Mouse (Mus musculus) liver, embryonic 14.5 days (tissue): Measurements from ENCODE around the gene Lsr. TPM values are rescaled to one million over a fixed set of nuclear protein-coding genes. Genes with fewer than 3 reads are reported as not detected.

Experiments
- ATAC-seq: fragments of 200-750 bp; cut with Nextera tagmentation; 2 replicates; pipeline ENCODE4 v1.8.0; 2017; ENCODE audit warnings: moderate number of reproducible peaks, mild to moderate bottlenecking, moderate library complexity; ENCODE audit not compliant: insufficient read depth
- DNase-seq, 3 experiments: peaks; one replicate each; pipeline ENCODE4 v3.0.0-alpha.2; 2012 to 2013; ENCODE audit warnings: low read depth in 3 of 3, low spot score in 3 of 3
- H3K27ac ChIP-seq: fragments of 300-500 bp; sonication (generic); 2 replicates; pipeline ENCODE4 v1.5.1; 2014; ENCODE audit warnings: moderate library complexity, mild to moderate bottlenecking, control low read depth, inconsistent platforms
- H3K27me3 ChIP-seq: fragments of 300-500 bp; sonication (generic); 2 replicates; pipeline ENCODE4 v1.6.1; 2014; ENCODE audit warnings: mild to moderate bottlenecking, low read length, moderate library complexity; ENCODE audit not compliant: control insufficient read depth, insufficient read depth
- H3K36me3 ChIP-seq: fragments of 300-500 bp; sonication (generic); replicated peaks from 2 replicates; pipeline ENCODE4 v1.6.1; 2014; ENCODE audit warnings: low read depth; ENCODE audit not compliant: control insufficient read depth, insufficient read depth
- H3K4me1 ChIP-seq, 2 experiments: fragments of 200-500 bp in 1 of 2; fragments of 300-500 bp in 1 of 2; sonication (generic) in 1 of 2; replicated peaks; 2 replicates each; pipeline ENCODE4 v1.6.1; 2012 to 2014; ENCODE audit warnings: antibody characterized with exemption in 1 of 2, inconsistent platforms in 1 of 2, low read length in 1 of 2; ENCODE audit not compliant: control insufficient read depth in 2 of 2, insufficient read depth in 2 of 2
- H3K4me2 ChIP-seq: fragments of 300-500 bp; sonication (generic); 2 replicates; pipeline ENCODE4 v1.6.1; 2014; ENCODE audit warnings: low read depth, mild to moderate bottlenecking, control low read depth, moderate library complexity
- H3K4me3 ChIP-seq, 2 experiments: fragments of 200-500 bp in 1 of 2; fragments of 300-500 bp in 1 of 2; sonication (generic) in 1 of 2; 2 replicates each; pipeline ENCODE4 v1.5.1; 2012 to 2014; ENCODE audit warnings: low read depth in 2 of 2, low read length in 2 of 2, mild to moderate bottlenecking in 2 of 2, control low read depth in 1 of 2, inconsistent platforms in 1 of 2, moderate library complexity in 1 of 2; ENCODE audit not compliant: insufficient read depth in 1 of 2
- H3K9ac ChIP-seq: fragments of 300-500 bp; sonication (generic); replicated peaks from 2 replicates; pipeline ENCODE4 v1.6.1; 2014; ENCODE audit warnings: mild to moderate bottlenecking, control low read depth, moderate library complexity
- H3K9me3 ChIP-seq: fragments of 300-500 bp; sonication (generic); 2 replicates; pipeline ENCODE4 v1.6.1; 2016; ENCODE audit warnings: low read length, mixed read lengths; ENCODE audit not compliant: control insufficient read depth
- CTCF ChIP-seq: IDR thresholded peaks from 2 replicates; pipeline ENCODE4 v1.5.1; 2016; ENCODE audit warnings: antibody characterized with exemption, low read depth, control low read depth
- EP300 ChIP-seq: IDR thresholded peaks from 2 replicates; pipeline ENCODE4 v1.6.1; 2016; ENCODE audit warnings: antibody characterized with exemption, low read depth
- WGBS: fragments of 180-500 bp; shearing (Covaris S2); extraction: QIAGEN DNeasy Blood & Tissue Kit; methylation state at CpG from one replicate; pipeline ENCODE4 v1.1.7; 2014; ENCODE audit not compliant: insufficient replicate concordance; 5-methylcytosine and 5-hydroxymethylcytosine counted together
- polyA plus RNA-seq, 2 experiments: library from polyadenylated mRNA; depleted of rRNA in 1 of 2; stranded (reverse) in 1 of 2; unstranded in 1 of 2; fragments of >200 nt; fragmentation: Nextera tagmentation in 1 of 2; extraction: Ambion mirVana in 1 of 2; gene quantifications; 2 replicates each; pipeline versions ENCODE4 v1.2.1 to v1.2.3; 2012 to 2014

The Lsr gene
- polyA plus RNA-seq, 2 experiments: 14.3 to 15.1 TPM

DNA sequence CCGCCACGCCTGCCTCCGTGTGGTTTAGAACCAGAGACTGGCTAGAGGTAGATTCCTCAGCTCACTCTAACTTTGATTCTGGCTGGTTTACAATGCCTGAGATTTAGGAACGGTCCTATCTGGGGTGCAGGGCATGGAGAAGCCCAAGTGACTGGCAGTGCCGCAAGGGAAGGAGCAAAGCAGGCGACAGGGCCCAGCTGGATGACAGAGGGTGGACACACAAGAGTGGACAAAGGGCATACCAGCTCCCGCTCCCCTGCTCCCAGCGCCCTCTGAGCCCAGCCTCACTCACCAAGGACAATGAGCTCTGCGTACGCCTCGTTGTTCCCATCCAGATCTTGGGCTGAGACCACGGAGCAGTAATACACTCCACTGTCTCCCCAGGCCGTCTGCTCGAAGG lies 7.6 kb downstream of the Lsr start:
- DNase-seq (no peak), ATAC-seq (no peak)
- Histone ChIP-seq H3K9me3 (no peaks in the 10 kb centered on the region), H3K4me1 (peaks cover 5% of the 10 kb centered on the region in 2 experiments; a peak in 2 of 4 replicates), H3K27ac (no peak overlapping the region), H3K9ac (no peak overlapping the region), H3K4me2 (no peak overlapping the region), H3K36me3 (no peaks in the 10 kb centered on the region), H3K4me3 (no peak overlapping the region), H3K27me3 (no peaks in the 10 kb centered on the region)
- TF ChIP-seq CTCF (no peak), EP300 (no peak)
- 77% methylated on average over 14 of the region's 14 CpGs for WGBS

DNA sequence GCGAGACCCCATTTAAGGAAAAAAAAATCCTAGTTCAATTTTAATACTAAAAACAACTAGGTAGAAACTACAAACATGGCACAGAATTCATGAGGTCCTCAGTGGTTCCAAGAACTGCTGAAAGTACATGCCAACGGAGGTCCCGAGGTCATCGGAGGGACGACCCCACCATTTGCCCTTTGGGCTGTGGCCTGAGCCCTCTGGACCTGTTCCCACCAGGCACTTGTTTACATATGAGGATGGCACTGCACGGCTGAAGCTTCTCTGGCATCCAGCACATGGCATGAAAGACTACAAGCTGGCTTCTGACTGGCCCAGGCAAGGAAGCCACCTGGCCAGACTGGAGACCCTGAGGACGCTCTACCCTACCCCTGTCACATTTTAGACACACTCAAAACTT lies 8.9 kb downstream of the Lsr start:
- ATAC-seq: no peak
- no peak for TF ChIP-seq CTCF
- no peak for TF ChIP-seq EP300

DNA sequence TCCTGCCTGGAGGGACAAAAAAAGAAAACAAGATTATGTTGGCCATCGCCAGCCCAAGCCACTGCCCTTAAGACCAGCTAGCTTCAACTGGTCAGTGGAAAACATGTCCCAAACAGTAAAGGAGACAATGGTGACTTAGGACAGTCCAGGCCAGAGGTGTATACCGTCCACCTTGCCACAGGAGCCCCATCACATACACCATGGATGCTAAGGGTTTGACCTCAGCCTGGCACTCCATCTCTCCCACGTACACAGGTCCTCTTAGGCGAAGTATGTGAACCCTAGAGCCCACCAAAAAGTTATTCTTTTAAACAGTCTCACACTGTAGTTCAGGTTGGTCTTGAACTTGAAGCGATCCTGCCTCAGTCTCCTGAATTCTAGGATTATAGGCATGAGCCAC lies 10.4 kb downstream of the Lsr start:
- H3K36me3 ChIP-seq: no peaks in the 10 kb centered on the region; the same call in 1 of the 2 replicates
- WGBS: 69% methylated on average over 5 of the region's 5 CpGs
- DNase-seq (no peak), ATAC-seq (no peak)
- H3K27ac ChIP-seq: no peak overlapping the region
- no peak overlapping the region for H3K4me2 ChIP-seq
- no peaks in the 10 kb centered on the region for H3K9me3 ChIP-seq
- H3K9ac ChIP-seq: no peak overlapping the region
- no peaks in the 10 kb centered on the region for H3K27me3 ChIP-seq
- H3K4me1 ChIP-seq: peaks cover 7 to 9% of the 10 kb centered on the region in 2 experiments; a peak in 3 of 4 replicates
- no peak for TF ChIP-seq CTCF
- TF ChIP-seq EP300: no peak
- no peak overlapping the region for H3K4me3 ChIP-seq

More for the DNA sequence above, 8.9 kb downstream of the Lsr start:
- no peak overlapping the region for H3K4me3 ChIP-seq
- H3K27me3 ChIP-seq: no peaks in the 10 kb centered on the region
- 72% methylated on average over 7 of the region's 7 CpGs for WGBS
- no peaks in the 10 kb centered on the region for H3K9me3 ChIP-seq
- H3K9ac ChIP-seq: no peak overlapping the region
- no peak for DNase-seq
- no peak overlapping the region for H3K27ac ChIP-seq
- no peak overlapping the region for H3K4me2 ChIP-seq
- peaks cover 5% of the 10 kb centered on the region in 2 experiments; a peak in 2 of 4 replicates for H3K4me1 ChIP-seq
- no peaks in the 10 kb centered on the region; the same call in 1 of the 2 replicates for H3K36me3 ChIP-seq

DNA sequence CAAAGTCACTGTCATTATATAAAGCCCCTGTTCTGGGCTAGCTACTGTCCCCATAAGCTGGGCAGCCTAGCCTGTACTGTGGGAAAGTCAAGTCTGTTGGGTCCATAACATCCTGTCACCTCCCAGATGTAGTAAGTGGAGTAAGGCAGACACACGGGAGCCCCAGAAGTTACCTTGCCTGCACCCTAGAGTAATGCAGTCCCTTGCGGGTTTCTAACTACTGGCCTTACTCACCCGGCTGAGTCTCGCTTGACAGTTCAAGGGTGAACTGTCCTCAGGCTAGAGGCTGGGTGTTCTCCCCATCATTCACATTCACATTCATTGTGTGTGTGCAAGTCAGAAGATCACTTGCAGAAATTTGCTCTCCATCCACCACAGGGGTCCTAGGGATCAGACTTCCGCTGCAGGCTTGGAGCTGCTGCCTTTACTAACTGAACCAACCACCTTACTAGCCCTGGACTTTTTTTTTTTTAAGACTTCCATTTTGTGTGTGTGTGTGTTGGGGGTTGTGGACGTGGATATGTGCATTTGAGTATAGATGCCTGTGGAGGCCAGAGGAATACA lies 13.4 kb downstream of the Lsr start:
- WGBS: 76% methylated on average over 6 of the region's 6 CpGs
- ATAC-seq (no peak), DNase-seq (no peak)
- Histone ChIP-seq H3K9ac (no peak overlapping the region), H3K27ac (no peak overlapping the region), H3K36me3 (peaks cover 3% of the 10 kb centered on the region; the same call in 1 of the 2 replicates), H3K4me1 (peaks cover 12 to 16% of the 10 kb centered on the region in 2 experiments), H3K4me2 (no peak overlapping the region), H3K27me3 (no peaks in the 10 kb centered on the region), H3K9me3 (no peaks in the 10 kb centered on the region), H3K4me3 (no peak overlapping the region)
- no peak for TF ChIP-seq EP300
- no peak for TF ChIP-seq CTCF

DNA sequence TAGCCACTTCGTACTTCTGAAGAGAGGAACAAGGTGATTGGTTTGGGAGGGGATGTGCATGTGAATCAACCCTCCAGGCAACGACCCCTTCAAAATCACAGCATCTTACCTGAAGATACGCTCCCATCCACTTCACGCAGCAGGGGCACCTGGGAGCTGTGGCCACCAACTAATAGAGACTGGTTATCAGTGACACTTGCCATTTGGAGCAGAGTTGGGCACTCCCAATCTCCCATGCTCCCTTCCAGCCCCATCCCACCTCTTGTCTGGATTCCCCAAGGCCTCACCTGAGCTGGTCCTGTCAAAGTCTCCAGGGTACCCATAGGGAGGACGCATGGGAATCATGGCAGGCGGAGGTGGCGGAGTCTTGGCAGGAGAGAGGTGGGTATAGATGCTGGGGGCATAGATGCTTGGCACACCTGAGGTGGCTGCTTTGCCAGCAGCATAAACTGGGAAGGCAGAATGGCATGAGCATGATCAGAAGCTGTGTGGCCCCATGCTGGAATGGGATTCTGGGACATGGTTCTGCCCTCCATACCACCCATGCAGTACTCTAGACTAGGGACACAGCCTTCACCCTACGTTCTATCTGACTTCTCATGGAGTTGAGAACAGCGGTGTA lies 14.3 kb downstream of the Lsr start:
- Histone ChIP-seq H3K9ac (no peak overlapping the region), H3K27ac (no peak overlapping the region), H3K4me1 (peaks cover 12 to 22% of the 10 kb centered on the region in 2 experiments), H3K9me3 (no peaks in the 10 kb centered on the region), H3K27me3 (no peaks in the 10 kb centered on the region), H3K36me3 (peaks cover 12% of the 10 kb centered on the region), H3K4me3 (no peak overlapping the region), H3K4me2 (no peak overlapping the region)
- WGBS: 85% methylated on average over 9 of the region's 9 CpGs
- no peak for TF ChIP-seq EP300
- no peak for TF ChIP-seq CTCF
- DNase-seq: no peak
- ATAC-seq: no peak
